Mouse (Mus musculus): ENCODE results near the gene Tspoap1. TPM values are rescaled to one million over a fixed set of nuclear protein-coding genes. Genes with fewer than 3 reads are reported as not detected.

The Tspoap1 gene
- polyA plus RNA-seq (2015; fragmentation: Nextera tagmentation; extraction: Ambion mirVana) = 0.64 and 0.83 TPM in 2 replicates

DNA sequence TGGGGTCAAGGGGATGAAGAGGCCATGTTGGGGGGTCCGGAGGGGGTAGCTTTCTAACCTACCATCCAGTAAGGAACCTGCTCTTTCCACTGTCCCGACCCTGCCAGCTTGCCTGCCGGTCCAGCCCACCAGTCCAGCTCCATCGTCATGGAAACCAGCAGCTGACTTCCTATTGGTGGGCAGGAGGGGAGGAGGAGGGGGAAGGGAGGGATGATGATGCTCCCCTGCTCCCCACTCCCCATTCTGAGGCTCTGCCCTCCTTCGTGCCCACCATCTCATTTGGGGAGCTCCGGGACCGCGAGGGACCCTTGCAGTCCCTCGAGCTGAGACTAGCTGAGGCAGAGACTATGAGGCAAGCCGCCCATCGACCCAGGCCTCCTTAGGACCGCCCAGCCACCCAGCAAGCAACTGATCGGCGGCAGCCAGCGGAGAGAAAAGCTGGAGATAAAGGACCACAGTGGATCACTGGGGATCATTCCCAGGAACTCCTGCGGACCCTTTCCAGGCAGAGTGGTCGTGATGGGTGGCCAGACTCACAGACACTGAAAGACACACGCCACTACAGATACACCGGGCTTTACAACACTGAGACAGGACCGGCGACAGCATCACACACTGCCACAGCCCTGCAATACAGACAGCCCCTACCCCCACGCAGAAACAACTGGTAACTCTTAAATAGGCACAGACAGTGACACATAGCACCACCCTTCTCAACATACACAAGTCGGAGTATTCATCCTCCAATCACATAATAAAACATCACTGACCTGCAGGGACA lies at the start of gene Tspoap1:
Gene Tspoap1 (plus strand): TSS at position 241 of the 781 bp plus-strand sequence.
- ATAC-seq = no peak
- Histone ChIP-seq H3K4me2 (replicated peaks; ENCODE audit: low read depth, low read length) (no peak within 1 kb of the TSS), H3K9ac (replicated peaks; ENCODE audit: low read depth) (no peak within 1 kb of the TSS), H3K4me1 (ENCODE audit: insufficient read depth, low read depth, low read length) (peaks cover 4% of the 10 kb centered on the region; the same call in 1 of the 2 replicates), H3K9me3 (ENCODE audit: low read length) (no peaks in the 10 kb centered on the region), H3K27ac (ENCODE audit: low read length) (no peak within 1 kb of the TSS), H3K36me3 (ENCODE audit: insufficient read depth, low read length) (no peaks in the 10 kb centered on the region), H3K27me3 (replicated peaks; ENCODE audit: insufficient read depth, low read length) (peaks cover 34% of the 10 kb centered on the region; the same call in 1 of the 2 replicates), H3K4me3 (ENCODE audit: low read depth, low read length) (no peak within 1 kb of the TSS)
- no peak for TF ChIP-seq CTCF (IDR thresholded peaks at IDR 0.05)
- TF ChIP-seq EP300 (IDR thresholded peaks at IDR 0.05) = no peak
- no peak for DNase-seq (ENCODE audit: low spot score)
- 10% methylated on average over 22 of the region's 23 CpGs for WGBS

DNA sequence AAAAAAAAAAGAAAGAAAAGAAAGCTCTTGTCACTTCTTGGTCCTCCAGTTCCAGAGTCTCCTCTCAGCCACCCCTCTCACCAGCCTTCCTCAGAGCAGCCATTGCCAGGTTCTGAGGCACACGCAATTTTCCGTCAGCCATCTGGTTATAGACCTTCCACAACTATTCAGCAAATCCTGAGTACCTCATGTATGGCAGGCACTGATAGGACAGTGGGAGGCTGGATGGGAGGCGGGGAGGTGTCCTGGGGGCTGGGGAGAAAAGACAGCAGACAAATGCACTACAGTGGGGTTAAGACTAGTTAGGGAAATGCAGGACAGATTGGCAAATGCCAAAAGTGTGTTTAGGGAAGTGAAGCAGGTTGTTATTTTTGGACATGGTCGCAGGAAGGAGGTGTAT lies 48.2 kb upstream of the Tspoap1 start:
- ATAC-seq = no peak
- Histone ChIP-seq H3K9ac (replicated peaks; ENCODE audit: low read depth) (no peak overlapping the region), H3K4me2 (replicated peaks; ENCODE audit: low read depth, low read length) (no peak overlapping the region), H3K9me3 (ENCODE audit: low read length) (no peaks in the 10 kb centered on the region), H3K4me3 (ENCODE audit: low read depth, low read length) (no peak overlapping the region), H3K4me1 (ENCODE audit: insufficient read depth, low read depth, low read length) (no peaks in the 10 kb centered on the region), H3K27ac (ENCODE audit: low read length) (no peak overlapping the region), H3K27me3 (replicated peaks; ENCODE audit: insufficient read depth, low read length) (no peaks in the 10 kb centered on the region), H3K36me3 (ENCODE audit: insufficient read depth, low read length) (no peaks in the 10 kb centered on the region)
- TF ChIP-seq EP300 (IDR thresholded peaks at IDR 0.05) = no peak
- no peak for TF ChIP-seq CTCF (IDR thresholded peaks at IDR 0.05)
- WGBS = 71% methylated on average over 4 of the region's 4 CpGs
- DNase-seq (ENCODE audit: low spot score) = no peak

DNA sequence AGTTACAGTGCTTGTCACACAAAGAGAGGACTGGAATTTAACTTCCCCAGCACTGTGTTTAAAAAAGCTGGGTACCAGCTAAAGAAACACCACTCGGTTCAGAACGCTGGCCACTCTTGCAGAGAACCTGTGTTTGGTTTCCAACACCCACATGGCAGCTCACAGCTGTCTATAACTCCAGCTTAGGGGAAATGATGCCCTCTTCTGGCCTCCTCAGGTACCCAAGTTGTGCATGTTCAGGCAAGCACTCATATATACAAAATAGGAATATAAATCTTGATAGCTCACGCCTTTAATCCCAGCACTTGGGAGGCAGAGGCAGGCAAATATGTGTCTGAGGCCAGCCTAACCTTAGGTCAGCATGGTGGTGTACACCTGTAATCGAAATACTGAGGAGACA lies 44.3 kb upstream of the Tspoap1 start:
- TF ChIP-seq CTCF (IDR thresholded peaks at IDR 0.05) (peak; percentile 25; the same call in 1 of the 2 replicates), EP300 (IDR thresholded peaks at IDR 0.05) (no peak)
- ATAC-seq = no peak
- Histone ChIP-seq H3K4me1 (ENCODE audit: insufficient read depth, low read depth, low read length) (no peaks in the 10 kb centered on the region), H3K36me3 (ENCODE audit: insufficient read depth, low read length) (no peaks in the 10 kb centered on the region), H3K4me3 (ENCODE audit: low read depth, low read length) (no peak overlapping the region), H3K9me3 (ENCODE audit: low read length) (no peaks in the 10 kb centered on the region), H3K27ac (ENCODE audit: low read length) (no peak overlapping the region), H3K27me3 (replicated peaks; ENCODE audit: insufficient read depth, low read length) (no peaks in the 10 kb centered on the region), H3K4me2 (replicated peaks; ENCODE audit: low read depth, low read length) (no peak overlapping the region), H3K9ac (replicated peaks; ENCODE audit: low read depth) (no peak overlapping the region)
- DNase-seq (ENCODE audit: low spot score) = no peak
- 83% methylated on average over 4 of the region's 4 CpGs for WGBS

DNA sequence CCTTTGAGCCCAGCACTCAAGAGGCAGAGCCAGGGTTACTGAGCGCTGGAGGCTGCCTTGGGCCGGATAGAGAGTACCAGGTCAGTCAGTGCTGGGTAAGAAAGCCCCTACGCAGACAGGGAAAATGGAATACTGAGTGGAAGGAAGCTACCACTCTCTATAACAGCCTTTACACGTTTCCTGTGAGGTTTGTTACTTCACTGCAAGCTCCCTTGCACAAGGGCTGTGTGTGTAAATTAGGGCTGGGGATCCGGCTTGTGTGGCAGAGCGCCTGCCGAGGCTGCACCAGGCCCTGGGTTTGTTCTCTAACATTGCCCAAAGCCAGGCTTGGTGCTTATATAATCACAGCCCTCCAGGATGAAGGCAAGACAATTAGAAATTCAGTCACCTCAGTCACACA lies 40.8 kb upstream of the Tspoap1 start:
- H3K9ac ChIP-seq (replicated peaks; ENCODE audit: low read depth) = no peak overlapping the region
- H3K36me3 ChIP-seq (ENCODE audit: insufficient read depth, low read length) = no peaks in the 10 kb centered on the region
- 71% methylated on average over 7 of the region's 7 CpGs for WGBS
- ATAC-seq (no peak), DNase-seq (ENCODE audit: low spot score) (no peak)
- H3K9me3 ChIP-seq (ENCODE audit: low read length) = no peaks in the 10 kb centered on the region
- TF ChIP-seq CTCF (IDR thresholded peaks at IDR 0.05) (no peak), EP300 (IDR thresholded peaks at IDR 0.05) (no peak)
- H3K27me3 ChIP-seq (replicated peaks; ENCODE audit: insufficient read depth, low read length) = no peaks in the 10 kb centered on the region
- no peak overlapping the region for H3K27ac ChIP-seq (ENCODE audit: low read length)
- H3K4me3 ChIP-seq (ENCODE audit: low read depth, low read length) = no peak overlapping the region
- no peaks in the 10 kb centered on the region for H3K4me1 ChIP-seq (ENCODE audit: insufficient read depth, low read depth, low read length)
- H3K4me2 ChIP-seq (replicated peaks; ENCODE audit: low read depth, low read length) = no peak overlapping the region

DNA sequence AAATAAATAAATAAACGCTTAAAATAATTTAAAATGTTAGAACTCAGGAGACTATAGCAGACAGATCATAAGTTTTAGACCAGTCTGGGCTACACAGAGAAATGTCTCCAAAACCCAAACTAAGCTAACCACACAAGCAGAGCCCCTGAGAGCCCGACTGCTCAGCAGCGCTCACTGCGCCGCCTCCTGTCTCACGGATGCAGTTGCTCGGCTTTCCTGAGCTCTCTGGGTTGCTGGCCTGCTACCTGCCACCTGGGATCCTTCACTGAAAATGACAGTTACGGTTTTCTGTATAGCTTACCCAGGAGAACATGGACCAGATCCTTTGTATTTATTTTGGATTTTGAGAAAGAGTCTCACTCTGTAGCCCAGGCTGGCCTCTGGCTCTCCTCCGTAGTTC lies 40.0 kb upstream of the Tspoap1 start:
- H3K4me1 ChIP-seq (ENCODE audit: insufficient read depth, low read depth, low read length) = no peaks in the 10 kb centered on the region
- H3K9me3 ChIP-seq (ENCODE audit: low read length) = no peaks in the 10 kb centered on the region
- H3K4me3 ChIP-seq (ENCODE audit: low read depth, low read length) = no peak overlapping the region
- 51% methylated on average over 9 of the region's 9 CpGs for WGBS
- no peak overlapping the region for H3K27ac ChIP-seq (ENCODE audit: low read length)
- H3K36me3 ChIP-seq (ENCODE audit: insufficient read depth, low read length) = no peaks in the 10 kb centered on the region
- H3K9ac ChIP-seq (replicated peaks; ENCODE audit: low read depth) = no peak overlapping the region
- no peak for DNase-seq (ENCODE audit: low spot score)
- H3K27me3 ChIP-seq (replicated peaks; ENCODE audit: insufficient read depth, low read length) = no peaks in the 10 kb centered on the region
- ATAC-seq = no peak
- H3K4me2 ChIP-seq (replicated peaks; ENCODE audit: low read depth, low read length) = no peak overlapping the region
- TF ChIP-seq CTCF (IDR thresholded peaks at IDR 0.05) (peak; percentile 40), EP300 (IDR thresholded peaks at IDR 0.05) (no peak)

DNA sequence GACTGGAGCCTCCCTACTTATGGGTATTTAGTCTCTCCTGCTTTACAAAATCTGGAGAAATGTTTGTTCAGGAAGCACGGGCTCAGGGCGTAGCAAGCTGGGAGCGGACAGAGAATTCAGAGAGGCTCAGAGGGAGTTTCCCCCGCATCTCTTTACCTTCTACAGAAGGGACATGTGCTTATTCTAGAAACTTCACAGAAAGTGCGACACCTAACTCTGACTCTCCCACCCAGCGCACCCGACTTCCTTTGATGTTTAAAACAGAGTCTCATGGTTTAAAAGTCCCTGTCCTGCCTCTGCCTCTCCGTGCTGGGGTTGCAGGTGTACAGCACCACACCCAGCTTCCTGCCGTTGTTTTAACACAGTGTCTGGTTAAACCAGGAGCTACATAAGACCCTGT lies 39.5 kb upstream of the Tspoap1 start:
- no peaks in the 10 kb centered on the region for H3K27me3 ChIP-seq (replicated peaks; ENCODE audit: insufficient read depth, low read length)
- H3K4me2 ChIP-seq (replicated peaks; ENCODE audit: low read depth, low read length) = no peak overlapping the region
- WGBS = 50% methylated on average over 9 of the region's 9 CpGs

More for the DNA sequence above, 39.5 kb upstream of the Tspoap1 start:
- H3K27ac ChIP-seq (ENCODE audit: low read length) = no peak overlapping the region
- H3K4me3 ChIP-seq (ENCODE audit: low read depth, low read length) = no peak overlapping the region
- no peak overlapping the region for H3K9ac ChIP-seq (replicated peaks; ENCODE audit: low read depth)
- no peaks in the 10 kb centered on the region for H3K36me3 ChIP-seq (ENCODE audit: insufficient read depth, low read length)
- ATAC-seq (no peak), DNase-seq (ENCODE audit: low spot score) (no peak)
- TF ChIP-seq CTCF (IDR thresholded peaks at IDR 0.05) = no peak
- no peak for TF ChIP-seq EP300 (IDR thresholded peaks at IDR 0.05)
- H3K4me1 ChIP-seq (ENCODE audit: insufficient read depth, low read depth, low read length) = no peaks in the 10 kb centered on the region
- H3K9me3 ChIP-seq (ENCODE audit: low read length) = no peaks in the 10 kb centered on the region
